Mouse (Mus musculus) hindbrain, embryonic 10.5 days (tissue): Measurements from ENCODE around the gene Gm26602. TPM values are rescaled to one million over a fixed set of nuclear protein-coding genes. Genes with fewer than 3 reads are reported as not detected.

Experiments used
- polyA plus RNA-seq: library from polyadenylated mRNA; unstranded; fragments of >200 nt; fragmentation: Nextera tagmentation; extraction: Ambion mirVana; gene quantifications from 2 replicates; pipeline ENCODE4 v1.2.1, GENCODE M21; 2016

Gene Gm26602
- polyA plus RNA-seq, 1 experiment from 2014 or later: 4.5 TPM

Other genes with a start within 250 kb of the Gm26602 start
- gene Madcam1, start 246.3 kb upstream of the Gm26602 start, polyA plus RNA-seq: 1.4 and 1.5 TPM in 2 replicates
- gene Tpgs1, start 241.5 kb upstream of the Gm26602 start, polyA plus RNA-seq: 66.0 and 76.6 TPM in 2 replicates
- gene Cdc34, start 228.7 kb upstream of the Gm26602 start, polyA plus RNA-seq: 243 and 244 TPM in 2 replicates
- 0.75 and 1.2 TPM in 2 replicates for gene Gzmm, start 221.8 kb upstream of the Gm26602 start, polyA plus RNA-seq
- gene Bsg, start 206.4 kb upstream of the Gm26602 start, polyA plus RNA-seq: 657 and 686 TPM in 2 replicates
- 0.08 and 0.11 TPM in 2 replicates for gene Hcn2, start 194.2 kb upstream of the Gm26602 start, polyA plus RNA-seq
- gene Polrmt, start 164.3 kb upstream of the Gm26602 start, polyA plus RNA-seq: 47.3 and 51.6 TPM in 2 replicates
- gene Fgf22, start 155.8 kb upstream of the Gm26602 start, polyA plus RNA-seq: 0.12 and 0.55 TPM in 2 replicates
- 124 and 136 TPM in 2 replicates for gene Rnf126, start 143.9 kb upstream of the Gm26602 start, polyA plus RNA-seq
- gene Fstl3, start 133.6 kb upstream of the Gm26602 start, polyA plus RNA-seq: 1.7 and 1.8 TPM in 2 replicates
- gene Prss57, start 119.9 kb upstream of the Gm26602 start, polyA plus RNA-seq: 0.10 TPM in 1 of 2 replicates, not detected in the other
- gene Palm, start 117.3 kb upstream of the Gm26602 start, polyA plus RNA-seq: 142 and 175 TPM in 2 replicates
- gene Misp, start 89.9 kb upstream of the Gm26602 start, polyA plus RNA-seq: 1.0 and 2.4 TPM in 2 replicates
- gene Ptbp1, start 56.4 kb upstream of the Gm26602 start, polyA plus RNA-seq: 288 and 338 TPM in 2 replicates
- 10.0 and 15.1 TPM in 2 replicates for gene Prtn3, start 36.4 kb upstream of the Gm26602 start, polyA plus RNA-seq
- 122 and 205 TPM in 2 replicates for gene Plppr3, start 36.2 kb upstream of the Gm26602 start, polyA plus RNA-seq
- gene Elane, start 24.6 kb upstream of the Gm26602 start, polyA plus RNA-seq: not detected in 2 replicates
- gene Cfd, start 20.0 kb upstream of the Gm26602 start, polyA plus RNA-seq: not detected in 2 replicates
- gene Med16, start 1.9 kb upstream of the Gm26602 start, polyA plus RNA-seq: 68.3 and 77.3 TPM in 2 replicates
- gene Kiss1r, start 6.1 kb downstream of the Gm26602 start, polyA plus RNA-seq: 0.72 and 0.80 TPM in 2 replicates
- gene R3hdm4, start 10.4 kb downstream of the Gm26602 start, polyA plus RNA-seq: 130 and 152 TPM in 2 replicates
- 11.1 and 15.0 TPM in 2 replicates for gene Arid3a, start 16.2 kb downstream of the Gm26602 start, polyA plus RNA-seq
- gene Wdr18, start 49.3 kb downstream of the Gm26602 start, polyA plus RNA-seq: 128 and 140 TPM in 2 replicates
- 0.35 TPM in 2 replicates for gene Grin3b, start 59.9 kb downstream of the Gm26602 start, polyA plus RNA-seq
- gene Tmem259, start 73.5 kb downstream of the Gm26602 start, polyA plus RNA-seq: 11.8 and 13.1 TPM in 2 replicates
- gene Cnn2, start 77.7 kb downstream of the Gm26602 start, polyA plus RNA-seq: 201 and 223 TPM in 2 replicates
- 4.4 and 6.0 TPM in 2 replicates for gene Abca7, start 85.6 kb downstream of the Gm26602 start, polyA plus RNA-seq
- 8.4 and 9.0 TPM in 2 replicates for gene Arhgap45, start 105.8 kb downstream of the Gm26602 start, polyA plus RNA-seq
- gene Polr2e, start 128.9 kb downstream of the Gm26602 start, polyA plus RNA-seq: 261 and 268 TPM in 2 replicates
- gene Gpx4, start 136.3 kb downstream of the Gm26602 start, polyA plus RNA-seq: 681 and 705 TPM in 2 replicates
- gene Sbno2, start 194.7 kb downstream of the Gm26602 start, polyA plus RNA-seq: 16.8 and 17.2 TPM in 2 replicates
- gene Stk11, start 204.9 kb downstream of the Gm26602 start, polyA plus RNA-seq: 18.5 and 21.1 TPM in 2 replicates
- 484 and 504 TPM in 2 replicates for gene Atp5d, start 227.8 kb downstream of the Gm26602 start, polyA plus RNA-seq
- 7.1 and 15.0 TPM in 2 replicates for gene Cbarp, start 230.0 kb downstream of the Gm26602 start, polyA plus RNA-seq
- 22.3 and 24.6 TPM in 2 replicates for gene Midn, start 237.4 kb downstream of the Gm26602 start, polyA plus RNA-seq